Mouse (Mus musculus) urinary bladder, postnatal 4 days (tissue): ENCODE measurements around the gene Decr2.
"Not testable (repeated sequence)": the region's sequence is repeated elsewhere in the genome, so short reads cannot be mapped to it uniquely, and the experiment has no call there.

Source experiments
- DNase-seq, 2 experiments: peaks; one replicate each; pipeline ENCODE4 v3.0.0; 2021 to 2022; ENCODE audit warnings: low spot score in 2 of 2

Gene Decr2

DNA sequence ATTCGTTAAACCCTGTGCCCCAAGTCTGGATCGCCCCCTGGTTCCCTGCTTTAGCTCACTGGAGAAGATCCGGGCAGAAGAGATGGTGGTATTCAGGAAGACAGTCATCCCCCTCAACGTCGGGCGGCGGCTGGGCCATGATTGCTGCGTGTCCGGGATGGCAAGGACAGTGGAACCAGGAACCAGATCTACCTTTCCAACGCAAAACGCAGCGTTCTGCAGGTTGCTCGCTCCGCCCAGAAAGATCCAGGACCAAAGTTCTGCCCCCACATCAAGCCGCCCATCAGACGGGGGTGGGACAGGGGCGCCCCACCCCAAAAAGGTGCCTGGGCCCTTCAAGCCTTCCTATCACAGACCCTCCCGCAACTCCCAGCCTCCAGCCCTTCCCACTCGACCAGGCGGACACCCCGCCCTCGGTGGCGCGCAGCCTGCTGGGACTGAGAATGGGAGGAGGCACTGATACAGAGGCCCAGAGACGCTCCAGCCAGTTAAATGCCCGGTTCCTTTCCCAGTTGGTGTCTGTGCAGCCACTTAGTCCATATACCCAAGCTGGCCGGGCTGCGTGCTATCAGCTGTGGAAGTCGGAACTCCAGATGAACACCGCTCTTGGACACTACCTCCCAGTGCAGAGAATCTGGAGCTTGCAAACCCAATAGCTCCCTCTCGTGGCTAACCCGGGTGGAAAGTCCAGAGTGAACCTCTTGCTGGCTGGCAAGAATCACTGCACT is at the start of gene Decr2:
Gene Decr2 (minus strand): TSS at position 433 of the 728 bp plus-strand sequence.
- peak; percentile 87 to 89 for DNase-seq

DNA sequence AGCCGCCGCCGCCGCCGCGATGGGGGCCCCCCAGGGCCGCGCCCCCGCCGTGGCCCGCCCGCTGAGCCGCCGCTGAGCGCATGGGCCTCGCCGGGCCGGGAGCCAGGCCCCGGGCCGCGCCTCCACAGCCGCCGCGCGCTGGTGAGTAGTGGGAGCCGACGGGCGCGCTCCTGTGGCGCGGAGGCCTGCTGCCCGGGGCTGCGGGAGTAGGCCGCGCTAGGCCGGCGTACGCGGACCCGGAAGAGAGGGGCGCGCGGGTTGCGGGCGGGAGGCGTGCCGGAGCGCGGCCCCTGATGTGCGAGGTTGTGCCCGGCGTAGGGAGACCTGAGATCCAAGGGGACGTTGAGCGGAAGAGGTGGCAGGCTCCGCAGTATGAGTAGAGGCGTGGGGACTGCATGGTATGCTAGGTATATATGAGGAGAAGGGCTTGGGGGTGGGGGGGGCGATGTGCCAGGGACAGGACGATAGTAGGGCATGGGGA is 48.8 kb upstream of the Decr2 start:
- no peak for DNase-seq

- DNase-seq, result peak; percentile 94
These were observed 48.2 kb upstream of the Decr2 start, which contains the start of gene Axin1 for GRCm38 (mm10) chr17:26138239-26138836. Axin1 (plus strand) TSS chr17:26138688.

- DNase-seq, result no peak
These were observed 47.6 kb upstream of the Decr2 start for GRCm38 (mm10) chr17:26137751-26138130.

GRCm38 (mm10) chr17:26137106-26137750 is 47.1 kb upstream of the Decr2 start:
- DNase-seq, result no peak

DNA sequence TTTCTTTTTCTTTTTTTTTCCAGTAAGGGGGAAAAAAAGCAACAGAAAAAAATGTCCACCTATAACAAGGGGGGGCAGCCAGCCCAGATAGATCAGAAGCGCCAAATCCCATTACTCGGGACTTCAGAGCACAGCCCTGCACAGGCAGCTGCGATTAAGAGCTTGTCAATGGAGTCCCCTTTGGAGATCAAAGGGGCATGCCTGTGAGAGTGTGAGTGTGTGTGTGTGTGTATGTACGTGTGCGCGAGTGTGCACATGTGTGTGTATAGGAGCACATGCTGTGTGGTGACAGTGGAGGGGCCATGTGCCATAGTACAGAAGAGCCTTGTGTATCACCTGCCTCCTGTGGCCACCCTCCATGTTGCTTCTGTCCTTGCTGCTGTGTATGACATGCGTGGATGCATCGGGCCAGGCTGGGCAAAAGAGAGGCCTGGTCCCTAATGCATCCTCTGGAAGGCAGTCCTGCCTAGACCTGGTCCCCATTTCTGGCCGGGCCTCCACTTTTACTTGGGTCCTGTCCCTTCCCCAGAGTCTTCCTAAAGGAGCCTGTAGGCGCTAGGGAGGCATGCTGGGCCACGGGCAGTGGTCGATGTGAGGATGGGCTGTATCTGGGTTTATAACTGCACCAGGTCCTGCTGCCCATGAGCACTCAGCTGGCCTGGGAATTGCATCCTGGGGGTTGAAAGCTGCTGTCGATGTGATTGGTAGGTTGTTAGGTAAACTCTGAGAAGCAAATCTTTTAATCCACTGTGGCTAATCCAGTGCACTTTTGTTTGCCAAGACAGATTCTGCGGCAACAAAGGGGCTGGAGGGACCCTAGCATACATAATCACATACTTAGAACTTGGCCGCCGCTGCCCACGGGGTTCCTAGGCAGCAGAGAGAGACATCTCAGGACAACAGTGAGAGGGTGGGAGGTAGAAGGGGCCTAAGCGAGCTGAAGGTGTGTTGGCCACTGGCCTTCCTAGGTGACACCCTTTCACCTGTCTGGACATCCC is 42.0 kb upstream of the Decr2 start:
- DNase-seq, result no peak

GRCm38 (mm10) chr17:26131062-26131732 is 41.1 kb upstream of the Decr2 start:
- no peak for DNase-seq

GRCm38 (mm10) chr17:26125226-26125625 is 35.1 kb upstream of the Decr2 start:
- no peak for DNase-seq

DNA sequence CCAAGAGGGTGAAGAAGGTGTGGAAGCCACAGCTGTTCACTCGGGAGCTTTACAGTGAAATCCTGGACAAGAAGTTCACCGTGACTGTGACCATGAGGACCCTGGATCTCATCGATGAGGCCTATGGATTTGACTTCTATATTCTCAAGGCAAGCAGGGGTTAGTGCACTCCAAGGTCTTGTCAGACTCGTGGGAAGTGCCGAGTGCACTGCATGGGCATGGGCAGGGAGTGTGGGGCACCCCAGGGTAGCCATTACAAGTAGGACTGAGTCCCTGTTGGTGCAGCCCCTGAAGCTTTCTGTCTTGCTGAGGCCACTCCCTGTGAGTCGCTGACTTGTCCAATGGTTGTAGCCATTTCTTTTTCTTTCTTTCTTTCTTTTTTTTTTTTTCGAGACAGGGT is 34.4 kb upstream of the Decr2 start:
- no peak for DNase-seq

- DNase-seq, result peak; percentile 88 to 95
These were observed 33.1 kb upstream of the Decr2 start, which contains the start of gene Mrpl28 for GRCm38 (mm10) chr17:26123267-26123684. Mrpl28 (plus strand) TSS chr17:26123500.

- DNase-seq, result no peak
These were observed 32.4 kb upstream of the Decr2 start for GRCm38 (mm10) chr17:26122431-26123140.

DNA sequence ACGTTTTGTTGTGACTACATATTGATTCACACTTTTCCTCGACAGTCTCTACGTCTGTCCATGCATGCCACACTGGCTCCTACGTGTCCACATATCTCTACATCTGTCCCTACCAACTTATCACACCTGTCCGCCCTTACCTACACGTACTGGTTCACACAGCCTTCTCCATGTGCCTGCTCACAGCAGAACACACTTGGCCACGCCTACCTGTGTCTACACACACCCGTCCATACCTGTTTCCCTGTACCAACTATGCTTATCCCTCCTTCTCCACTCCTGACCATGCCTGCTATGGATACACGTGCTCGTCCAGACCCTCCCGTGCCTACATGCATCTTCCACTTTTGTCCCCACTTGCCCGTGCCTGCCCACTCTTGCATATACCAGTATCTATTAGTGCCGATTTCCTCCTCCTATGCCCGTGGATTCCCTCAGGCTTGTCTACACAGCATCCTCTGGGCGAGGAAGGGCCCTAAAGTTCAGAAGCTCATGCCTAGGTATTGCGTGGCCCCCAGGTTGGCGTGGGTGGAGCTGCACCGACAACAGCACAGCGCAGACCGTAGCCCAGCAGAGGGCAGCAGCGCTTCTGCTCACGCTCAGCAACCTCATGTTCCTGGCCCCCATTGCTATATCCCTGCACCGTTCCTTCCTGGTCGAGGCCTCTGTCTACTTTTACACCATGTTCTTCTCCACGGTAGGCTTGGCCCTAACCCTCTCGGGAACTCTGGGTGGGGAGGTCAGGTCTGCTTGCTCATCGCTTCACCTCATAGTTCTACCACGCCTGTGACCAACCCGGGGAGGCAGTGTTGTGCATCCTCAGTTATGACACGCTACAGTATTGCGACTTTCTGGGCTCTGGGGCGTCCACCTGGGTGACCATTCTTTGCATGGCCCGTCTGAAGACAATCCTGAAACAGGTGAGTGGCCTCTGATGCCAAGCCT is 29.9 kb upstream of the Decr2 start:
- no peak for DNase-seq

DNA sequence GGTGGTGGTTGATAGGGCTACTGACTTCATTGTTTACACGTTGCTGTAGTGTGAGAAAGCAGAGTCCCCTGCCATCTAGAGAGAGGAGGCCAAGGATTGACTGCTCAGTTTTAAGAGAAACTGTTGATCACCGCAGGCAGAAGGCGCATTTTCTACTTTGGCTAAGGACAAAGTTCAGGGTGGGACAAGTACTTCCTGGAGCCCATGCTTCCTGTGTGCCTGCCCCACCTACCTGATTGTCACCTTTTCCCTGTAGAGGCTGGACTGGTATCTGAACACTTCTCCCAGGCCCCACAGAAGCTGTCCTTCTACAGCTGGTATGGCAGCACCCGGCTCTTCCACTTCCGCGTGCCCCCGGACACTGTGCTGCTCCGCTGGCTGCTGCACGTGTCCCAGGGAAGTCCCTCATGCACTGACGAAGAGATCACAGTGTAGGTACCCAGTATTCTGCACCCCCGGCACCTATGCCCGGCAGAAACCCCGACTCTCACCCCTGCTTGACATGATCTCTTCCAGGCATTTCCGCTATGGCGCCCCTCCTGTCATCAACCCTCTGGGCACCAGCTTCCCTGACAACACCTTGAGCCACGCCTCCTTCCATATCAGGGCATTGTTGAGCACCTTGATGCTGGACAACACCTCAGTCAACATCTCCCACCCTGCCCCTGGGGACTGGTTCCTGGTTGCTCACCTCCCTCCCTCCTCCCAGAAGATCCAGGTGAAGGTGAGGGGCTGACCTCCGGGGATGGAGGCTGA is 26.5 kb upstream of the Decr2 start:
- DNase-seq, result no peak

DNA sequence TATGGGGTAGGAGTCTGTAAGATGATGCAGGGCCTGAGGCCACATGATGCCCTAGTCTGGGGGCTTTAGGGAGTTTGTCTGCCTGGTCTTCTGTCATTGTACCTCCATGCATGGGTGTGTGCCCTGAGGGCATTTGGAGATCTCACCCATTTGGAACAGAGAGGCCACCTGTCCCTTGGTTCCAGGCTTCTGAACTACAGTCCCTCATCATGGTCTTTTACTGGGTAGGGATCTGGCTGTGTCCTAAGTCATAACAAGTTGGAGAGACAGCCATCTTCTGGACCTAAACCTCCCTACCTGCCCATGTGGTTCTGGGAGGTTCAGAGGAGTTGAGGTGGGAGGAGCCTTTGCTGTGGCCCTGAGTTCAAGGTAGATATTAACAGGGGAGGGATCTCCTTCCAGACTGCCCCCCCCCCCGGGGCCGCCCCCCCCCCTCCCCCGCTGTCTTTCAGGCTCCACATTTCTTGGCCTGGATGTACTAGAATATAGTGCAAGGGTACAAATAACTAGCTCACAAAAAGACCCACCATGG is 25.9 kb upstream of the Decr2 start:
- DNase-seq, result no peak

- DNase-seq, result no peak
These were observed 25.2 kb upstream of the Decr2 start for GRCm38 (mm10) chr17:26115205-26115898.

DNA sequence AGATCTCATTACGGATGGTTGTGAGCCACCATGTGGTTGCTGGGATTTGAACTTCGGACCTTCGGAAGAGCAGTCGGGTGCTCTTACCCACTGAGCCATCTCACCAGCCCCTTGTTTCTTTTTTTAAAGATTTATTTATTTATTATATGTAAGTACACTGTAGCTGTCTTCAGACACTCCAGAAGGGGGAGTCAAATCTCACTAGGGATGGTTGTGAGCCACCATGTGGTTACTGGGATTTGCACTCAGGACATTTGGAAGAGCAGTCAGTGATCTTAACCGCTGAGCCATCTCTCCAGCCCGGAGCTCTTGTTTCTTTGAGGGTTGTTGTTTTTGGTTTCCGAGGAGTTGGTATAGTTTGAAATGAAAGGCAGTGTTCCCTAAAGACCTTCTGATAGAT is 24.3 kb upstream of the Decr2 start:
- not testable (repeated sequence) for DNase-seq

- no peak for DNase-seq
These were observed 23.9 kb upstream of the Decr2 start for GRCm38 (mm10) chr17:26114061-26114460.
